Mouse (Mus musculus) bone marrow macrophage, adult 2 months (primary cell): ENCODE measurements around the gene Snx17.

Experiments
- CTCF ChIP-seq: IDR thresholded peaks from 2 replicates; pipeline ENCODE4 v1.5.1; 2012; ENCODE audit warnings: low read depth, mild to moderate bottlenecking, low read length, moderate library complexity
- POLR2A ChIP-seq: IDR thresholded peaks from 2 replicates; pipeline ENCODE4 v1.6.1; 2012; ENCODE audit warnings: mild to moderate bottlenecking, low read depth, low read length, borderline replicate concordance

DNA sequence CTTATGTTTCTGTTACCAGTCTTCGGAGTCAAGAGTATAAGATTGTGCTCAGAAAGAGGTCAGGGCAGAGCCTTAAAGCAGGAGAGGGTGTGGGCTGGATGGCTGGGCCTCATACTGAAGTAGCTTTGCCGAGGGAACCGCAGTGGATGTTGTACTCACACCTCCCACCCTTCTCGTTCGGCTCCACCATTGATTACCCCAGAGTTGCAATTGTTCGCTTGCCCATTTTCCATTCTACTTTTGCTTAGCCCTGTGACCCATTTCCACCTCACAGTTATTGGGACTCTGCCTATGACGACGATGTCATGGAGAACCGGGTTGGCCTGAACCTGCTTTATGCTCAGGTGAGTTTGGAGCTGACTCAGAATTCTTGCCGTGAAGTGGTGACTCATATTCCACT is 3.2 kb downstream of the Snx17 start:
- TF ChIP-seq POLR2A (no peak), CTCF (no peak)
